ENCODE assay signal across 8 mouse cellular contexts in genomic region chr2:25580621-25581101, GRCm38 (mm10). TPM values are rescaled to one million over a fixed set of nuclear protein-coding genes. Genes with fewer than 3 reads are reported as not detected.
DNase-seq lines count a peak whose midpoint lies in the region; ATAC-seq and TF ChIP-seq lines count a peak whose summit lies in the region.
"Had no signal": no experiment of that assay in that cellular context is flagged by ENCODE, and none has a peak within 500 bp of the region (broad histone marks: within the 10 kb centered on the region; RNA-seq: fewer than 3 reads in every experiment).

No protein-coding gene starts in this region.

- H3K27ac ChIP-seq in midbrain, embryonic 13.5 days = no peak overlapping the region
- no peak overlapping the region for H3K27ac ChIP-seq in midbrain, embryonic 10.5 days (replicated peaks)
- H3K27ac ChIP-seq in embryonic facial prominence, embryonic 12.5 days = no peak overlapping the region
- no peak overlapping the region for H3K27ac ChIP-seq in intestine, embryonic 14.5 days (ENCODE audit: low read depth)
- H3K27ac ChIP-seq in olfactory bulb, adult 2 months (ENCODE audit: insufficient read depth, low read depth, low read length) = peak overlapping the region; percentile 69; the same call in 1 of the 2 replicates
- H3K27ac ChIP-seq: macrophage had no signal

- no peak for DNase-seq in midbrain, embryonic 10.5 days (ENCODE audit: low spot score)
- DNase-seq in intestine, embryonic 14.5 days (ENCODE audit: low spot score) = no peak
- DNase-seq in ovary, postnatal 36 days (ENCODE audit: low spot score) = no peak
- no peak for DNase-seq in adipocyte (ENCODE audit: low spot score)

- peak overlapping the region; percentile 75 for H3K4me2 ChIP-seq in midbrain, embryonic 13.5 days (replicated peaks)
- peak overlapping the region; percentile 61; the same call in 1 of the 2 replicates for H3K4me2 ChIP-seq in embryonic facial prominence, embryonic 12.5 days (replicated peaks)
- H3K4me2 ChIP-seq in intestine, embryonic 14.5 days (ENCODE audit: low read length) = peak overlapping the region; percentile 6; the same call in 1 of the 2 replicates

- no peak overlapping the region; the same call in 1 of the 2 replicates for H3K9ac ChIP-seq in midbrain, embryonic 13.5 days (replicated peaks)
- no peak overlapping the region for H3K9ac ChIP-seq in embryonic facial prominence, embryonic 12.5 days
- no peak overlapping the region for H3K9ac ChIP-seq in intestine, embryonic 14.5 days (ENCODE audit: low read length)

- WGBS in midbrain, embryonic 13.5 days = 52% methylated on average over 6 of the region's 6 CpGs
- WGBS in midbrain, embryonic 10.5 days = 53% methylated on average over 6 of the region's 6 CpGs
- 48% methylated on average over 6 of the region's 6 CpGs for WGBS in embryonic facial prominence, embryonic 12.5 days
- WGBS in intestine, embryonic 14.5 days = 45% methylated on average over 6 of the region's 6 CpGs
- WGBS in olfactory bulb, adult 2 months = 12% methylated on average over 6 of the region's 6 CpGs

- no peak for TF ChIP-seq CTCF in olfactory bulb, adult 2 months (IDR thresholded peaks at IDR 0.05; ENCODE audit: insufficient read depth, low read depth, low read length)

- peaks cover 56% of the 10 kb centered on the region for H3K27me3 ChIP-seq in midbrain, embryonic 13.5 days
- H3K27me3 ChIP-seq in midbrain, embryonic 10.5 days (ENCODE audit: low read depth, poor library complexity, severe bottlenecking) = peaks cover 58% of the 10 kb centered on the region
- peaks cover 58% of the 10 kb centered on the region for H3K27me3 ChIP-seq in embryonic facial prominence, embryonic 12.5 days
- peaks cover 50% of the 10 kb centered on the region for H3K27me3 ChIP-seq in intestine, embryonic 14.5 days (replicated peaks; ENCODE audit: control insufficient read depth, insufficient read depth, low read length)

- no peak for TF ChIP-seq POLR2A in olfactory bulb, adult 2 months (IDR thresholded peaks at IDR 0.05; ENCODE audit: insufficient read depth, low read depth, low read length)

- peak overlapping the region; percentile 53 for H3K4me3 ChIP-seq in midbrain, embryonic 13.5 days (replicated peaks)
- H3K4me3 ChIP-seq in midbrain, embryonic 10.5 days = no peak overlapping the region
- H3K4me3 ChIP-seq in embryonic facial prominence, embryonic 12.5 days = no peak overlapping the region; the same call in 1 of the 2 replicates
- H3K4me3 ChIP-seq in intestine, embryonic 14.5 days (ENCODE audit: low read depth, low read length) = no peak overlapping the region
- peak overlapping the region; percentile 60 for H3K4me3 ChIP-seq in olfactory bulb, adult 2 months (ENCODE audit: insufficient read depth, low read depth, low read length)

- H3K9me3 ChIP-seq in midbrain, embryonic 13.5 days = no peaks in the 10 kb centered on the region
- no peaks in the 10 kb centered on the region for H3K9me3 ChIP-seq in midbrain, embryonic 10.5 days (replicated peaks)
- no peaks in the 10 kb centered on the region for H3K9me3 ChIP-seq in embryonic facial prominence, embryonic 12.5 days
- no peaks in the 10 kb centered on the region for H3K9me3 ChIP-seq in intestine, embryonic 14.5 days (ENCODE audit: control insufficient read depth, low read length)

- H3K4me1 ChIP-seq in midbrain, embryonic 13.5 days (replicated peaks) = peaks cover 69% of the 10 kb centered on the region
- H3K4me1 ChIP-seq in midbrain, embryonic 10.5 days = peaks cover 65% of the 10 kb centered on the region
- peaks cover 47% of the 10 kb centered on the region for H3K4me1 ChIP-seq in embryonic facial prominence, embryonic 12.5 days
- H3K4me1 ChIP-seq in intestine, embryonic 14.5 days (replicated peaks; ENCODE audit: control insufficient read depth, insufficient read depth, low read length) = peaks cover 47% of the 10 kb centered on the region
- peaks cover 68% of the 10 kb centered on the region for H3K4me1 ChIP-seq in olfactory bulb, adult 2 months (ENCODE audit: control insufficient read depth, insufficient read depth, low read length)

- H3K36me3 ChIP-seq in midbrain, embryonic 13.5 days = peaks cover 28% of the 10 kb centered on the region
- peaks cover 29% of the 10 kb centered on the region for H3K36me3 ChIP-seq in midbrain, embryonic 10.5 days
- H3K36me3 ChIP-seq in embryonic facial prominence, embryonic 12.5 days = peaks cover 30% of the 10 kb centered on the region
- peaks cover 26% of the 10 kb centered on the region for H3K36me3 ChIP-seq in intestine, embryonic 14.5 days (ENCODE audit: control insufficient read depth, insufficient read depth, low read length)

- no peak for ATAC-seq in midbrain, embryonic 13.5 days
- no peak for ATAC-seq in embryonic facial prominence, embryonic 12.5 days (ENCODE audit: insufficient number of reproducible peaks, insufficient read depth, low FRiP score, low TSS enrichment)
- no peak for ATAC-seq in intestine, embryonic 14.5 days (replicated peaks; ENCODE audit: low FRiP score, low TSS enrichment, low read depth)

RNA-seq across cellular contexts. Expression of gene Ajm1, which starts 0.9 kb away (rescaled TPM):
- polyA plus RNA-seq in midbrain, embryonic 13.5 days (2015; fragmentation: Nextera tagmentation; extraction: Ambion mirVana) = 3.5 and 5.7 TPM in 2 replicates
- 0.05 and 0.27 TPM in 2 replicates for polyA plus RNA-seq in midbrain, embryonic 10.5 days (2016; fragmentation: Nextera tagmentation; extraction: Ambion mirVana)
- 0.20 and 0.24 TPM in 2 replicates for polyA plus RNA-seq in embryonic facial prominence, embryonic 12.5 days (2016; fragmentation: Nextera tagmentation; extraction: Ambion mirVana)
- 1.8 and 2.0 TPM in 2 replicates for polyA plus RNA-seq in intestine, embryonic 14.5 days (2014; fragmentation: Nextera tagmentation; extraction: Ambion mirVana)
- not detected in 2 replicates for polyA plus RNA-seq in olfactory bulb, adult 2 months (2012; ENCODE audit: insufficient read depth, insufficient read length, low replicate concordance, missing spikeins)

RNA-seq across cellular contexts. Expression of gene Phpt1, which starts 5.6 kb away (rescaled TPM):
- 190 and 193 TPM in 2 replicates for polyA plus RNA-seq in midbrain, embryonic 13.5 days (2015; fragmentation: Nextera tagmentation; extraction: Ambion mirVana)
- polyA plus RNA-seq in midbrain, embryonic 10.5 days (2016; fragmentation: Nextera tagmentation; extraction: Ambion mirVana) = 159 and 187 TPM in 2 replicates
- 156 and 177 TPM in 2 replicates for polyA plus RNA-seq in embryonic facial prominence, embryonic 12.5 days (2016; fragmentation: Nextera tagmentation; extraction: Ambion mirVana)
- polyA plus RNA-seq in intestine, embryonic 14.5 days (2014; fragmentation: Nextera tagmentation; extraction: Ambion mirVana) = 278 and 287 TPM in 2 replicates
- not detected in 2 replicates for polyA plus RNA-seq in olfactory bulb, adult 2 months (2012; ENCODE audit: insufficient read depth, insufficient read length, low replicate concordance, missing spikeins)

RNA-seq across cellular contexts. Expression of gene Mamdc4, which starts 6.0 kb away (rescaled TPM):
- polyA plus RNA-seq in midbrain, embryonic 13.5 days (2015; fragmentation: Nextera tagmentation; extraction: Ambion mirVana) = 3.2 and 6.8 TPM in 2 replicates
- polyA plus RNA-seq in midbrain, embryonic 10.5 days (2016; fragmentation: Nextera tagmentation; extraction: Ambion mirVana) = 6.7 and 7.8 TPM in 2 replicates
- polyA plus RNA-seq in embryonic facial prominence, embryonic 12.5 days (2016; fragmentation: Nextera tagmentation; extraction: Ambion mirVana) = 4.2 and 10.1 TPM in 2 replicates
- polyA plus RNA-seq in intestine, embryonic 14.5 days (2014; fragmentation: Nextera tagmentation; extraction: Ambion mirVana) = 59.1 and 85.2 TPM in 2 replicates
- polyA plus RNA-seq in olfactory bulb, adult 2 months (2012; ENCODE audit: insufficient read depth, insufficient read length, low replicate concordance, missing spikeins) = not detected in 2 replicates

RNA-seq across cellular contexts. Expression of gene Edf1, which starts 23.0 kb away (rescaled TPM):
- polyA plus RNA-seq in midbrain, embryonic 13.5 days (2015; fragmentation: Nextera tagmentation; extraction: Ambion mirVana) = 387 and 406 TPM in 2 replicates
- 344 and 364 TPM in 2 replicates for polyA plus RNA-seq in midbrain, embryonic 10.5 days (2016; fragmentation: Nextera tagmentation; extraction: Ambion mirVana)
- polyA plus RNA-seq in embryonic facial prominence, embryonic 12.5 days (2016; fragmentation: Nextera tagmentation; extraction: Ambion mirVana) = 310 and 331 TPM in 2 replicates
- 356 and 385 TPM in 2 replicates for polyA plus RNA-seq in intestine, embryonic 14.5 days (2014; fragmentation: Nextera tagmentation; extraction: Ambion mirVana)
- not detected in 2 replicates for polyA plus RNA-seq in olfactory bulb, adult 2 months (2012; ENCODE audit: insufficient read depth, insufficient read length, low replicate concordance, missing spikeins)

RNA-seq across cellular contexts. Expression of gene Rabl6, which starts 27.7 kb away (rescaled TPM):
- 67.2 and 75.9 TPM in 2 replicates for polyA plus RNA-seq in midbrain, embryonic 13.5 days (2015; fragmentation: Nextera tagmentation; extraction: Ambion mirVana)
- 71.2 and 75.1 TPM in 2 replicates for polyA plus RNA-seq in midbrain, embryonic 10.5 days (2016; fragmentation: Nextera tagmentation; extraction: Ambion mirVana)
- polyA plus RNA-seq in embryonic facial prominence, embryonic 12.5 days (2016; fragmentation: Nextera tagmentation; extraction: Ambion mirVana) = 79.0 and 84.9 TPM in 2 replicates
- polyA plus RNA-seq in intestine, embryonic 14.5 days (2014; fragmentation: Nextera tagmentation; extraction: Ambion mirVana) = 59.2 and 65.6 TPM in 2 replicates
- not detected in 2 replicates for polyA plus RNA-seq in olfactory bulb, adult 2 months (2012; ENCODE audit: insufficient read depth, insufficient read length, low replicate concordance, missing spikeins)

Comparison
In these comparisons a context has a peak if more than half of its experiments do, and no peak if none do; other contexts are left out.
1. H3K4me3 ChIP-seq: peak in midbrain, embryonic 13.5 days (single experiment) and olfactory bulb, adult 2 months (single experiment); none in midbrain, embryonic 10.5 days (single experiment), embryonic facial prominence, embryonic 12.5 days (single experiment) and intestine, embryonic 14.5 days (single experiment).
2. H3K4me2 ChIP-seq: peak in every context shown above with its lines; median percentile 75 in midbrain, embryonic 13.5 days; 61 in embryonic facial prominence, embryonic 12.5 days; 6 in intestine, embryonic 14.5 days.
3. RNA of gene Phpt1, which starts 5.6 kb away (polyA plus RNA-seq): 278 to 287 TPM in intestine, embryonic 14.5 days, 190 to 193 TPM in midbrain, embryonic 13.5 days, 159 to 187 TPM in midbrain, embryonic 10.5 days and 156 to 177 TPM in embryonic facial prominence, embryonic 12.5 days; not detected in olfactory bulb, adult 2 months; every median in the first group is over 100 times any median in the second.